ENCODE assay signal across 8 mouse cellular contexts in the genomic region with DNA sequence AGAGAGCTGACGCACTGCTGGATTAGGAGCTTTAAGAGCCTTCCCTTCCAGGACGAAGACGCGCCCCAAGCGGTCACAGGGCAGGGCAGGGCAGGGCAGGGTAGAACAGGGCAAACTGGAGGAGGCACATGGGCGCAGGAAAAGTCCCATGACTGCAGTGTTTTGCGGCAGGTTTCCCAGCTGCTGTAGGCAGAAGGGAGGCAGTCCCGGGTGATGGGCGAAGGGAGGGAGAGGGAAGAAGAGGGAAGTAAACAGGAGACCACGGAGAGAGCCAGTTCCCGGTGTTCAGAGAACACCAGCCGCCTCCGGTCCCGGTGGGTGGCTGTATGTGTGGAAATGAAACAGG. TPM values are rescaled to one million over a fixed set of nuclear protein-coding genes. Genes with fewer than 3 reads are reported as not detected.
DNase-seq lines count a peak whose midpoint lies in the region; ATAC-seq and TF ChIP-seq lines count a peak whose summit lies in the region.

No protein-coding gene starts in this region.

- no peaks in the 10 kb centered on the region for H3K36me3 ChIP-seq in forebrain, postnatal 0 days (ENCODE audit: insufficient read depth)
- no peaks in the 10 kb centered on the region for H3K36me3 ChIP-seq in neural tube, embryonic 13.5 days

- 3% methylated on average over 14 of the region's 14 CpGs for WGBS in forebrain, postnatal 0 days
- whole genome bisulfite sequencing in lung, adult 2 months: under 1% methylated on average over 14 of the region's 14 CpGs
- WGBS in neural tube, embryonic 13.5 days: 2% methylated on average over 14 of the region's 14 CpGs

- 0 out of 2 replicates have a peak, but pooled peaks have one; percentile 30 for TF ChIP-seq CTCF in forebrain, postnatal 0 days (IDR thresholded peaks at IDR 0.05; ENCODE audit: low read depth)
- TF ChIP-seq CTCF in layer of hippocampus, adult 2 months (conservative IDR thresholded peaks at IDR 0.05): peak; percentile 42
- TF ChIP-seq CTCF in lung, adult 2 months (IDR thresholded peaks at IDR 0.05; ENCODE audit: insufficient read depth, low read length): peak; percentile 26; the same call in 1 of the 2 replicates

- H3K27me3 ChIP-seq in forebrain, postnatal 0 days (ENCODE audit: insufficient read depth, low read length): peaks cover 19% of the 10 kb centered on the region; the same call in 1 of the 2 replicates
- peaks cover 69% of the 10 kb centered on the region for H3K27me3 ChIP-seq in neural tube, embryonic 13.5 days

- H3K4me1 ChIP-seq in forebrain, postnatal 0 days (ENCODE audit: insufficient read depth): peaks cover 10% of the 10 kb centered on the region
- peaks cover 22% of the 10 kb centered on the region for H3K4me1 ChIP-seq in lung, adult 2 months (ENCODE audit: control insufficient read depth, insufficient read depth, low read length)
- peaks cover 37% of the 10 kb centered on the region for H3K4me1 ChIP-seq in neural tube, embryonic 13.5 days (replicated peaks)

- peak overlapping the region; percentile 43 for H3K4me3 ChIP-seq in forebrain, postnatal 0 days (ENCODE audit: low read depth, low read length)
- H3K4me3 ChIP-seq in layer of hippocampus, adult 2 months: peak overlapping the region; percentile 68
- H3K4me3 ChIP-seq in lung, adult 2 months (replicated peaks; ENCODE audit: extremely low read depth, low read depth, low read length): peak overlapping the region; percentile 52
- peak overlapping the region; percentile 41 for H3K4me3 ChIP-seq in neural tube, embryonic 13.5 days

- peak; percentile 88; the same call in 1 of the 2 replicates for TF ChIP-seq POLR2A in lung, adult 2 months (IDR thresholded peaks at IDR 0.05; ENCODE audit: borderline replicate concordance, extremely low read depth, low read depth, low read length)

- no peaks in the 10 kb centered on the region for H3K9me3 ChIP-seq in forebrain, postnatal 0 days (ENCODE audit: low read length)
- no peaks in the 10 kb centered on the region for H3K9me3 ChIP-seq in neural tube, embryonic 13.5 days

- peak; percentile 32; the same call in 1 of the 2 replicates for ATAC-seq in cerebellum, adult (ENCODE audit: insufficient number of reproducible peaks, low FRiP score, low TSS enrichment)
- ATAC-seq in forebrain, postnatal 0 days: peak; percentile 10; the same call in 1 of the 2 replicates
- ATAC-seq in neural tube, embryonic 13.5 days (ENCODE audit: low read depth): peak; percentile 21

- H3K27ac ChIP-seq in forebrain, postnatal 0 days (ENCODE audit: low read depth, low read length): 0 out of 2 replicates have a peak overlapping the region, but pooled peaks have one; percentile 9
- H3K27ac ChIP-seq in layer of hippocampus, adult 2 months: peak overlapping the region; percentile 99
- no peak overlapping the region for H3K27ac ChIP-seq in neural tube, embryonic 13.5 days (replicated peaks)

- peak; percentile 93 for DNase-seq in ES-CJ7 (ENCODE audit: low read depth, low spot score)
- peak; percentile 43 for DNase-seq in forebrain, postnatal 0 days
- DNase-seq in heart, postnatal 25 days (ENCODE audit: low spot score): peak; percentile 85
- DNase-seq in layer of hippocampus, adult 2 months (ENCODE audit: low spot score in 2 of 2): peak; percentile 72 to 86
- DNase-seq in lung, adult 2 months: peak; percentile 86
- DNase-seq in thymus, postnatal 4 days: peak; percentile 21

- peak overlapping the region; percentile 78 for H3K4me2 ChIP-seq in forebrain, postnatal 0 days (ENCODE audit: low read depth)
- H3K4me2 ChIP-seq in neural tube, embryonic 13.5 days: peak overlapping the region; percentile 72

- H3K9ac ChIP-seq in forebrain, postnatal 0 days: peak overlapping the region; percentile 37; the same call in 1 of the 2 replicates
- no peak overlapping the region for H3K9ac ChIP-seq in neural tube, embryonic 13.5 days

- intact Hi-C loops in heart, postnatal 25 days (cut with DNase I): loop anchor here (2.0 to 5.0 kb wide), 4 partner anchors 47 to 217 kb away; no protein-coding TSS in a partner anchor

RNA-seq across cellular contexts. Expression of gene Klf9, which starts 7.0 kb away (rescaled TPM):
- 22.5 and 25.9 TPM in 2 replicates for total RNA-seq in forebrain, postnatal 0 days (2014; rRNA removed)
- 10.2 and 11.4 TPM in 2 replicates for polyA plus RNA-seq in forebrain, postnatal 0 days (2015; fragmentation: Nextera tagmentation; extraction: Ambion mirVana)
- total RNA-seq in heart, postnatal 25 days (2021): 100 to 1,000 TPM; 101 to 130 TPM
- 100 to 1,000 TPM; 176 to 178 TPM for total RNA-seq in layer of hippocampus, adult 2 months (2021)
- polyA plus RNA-seq in lung, adult 2 months (2012; rRNA removed): 46.9 and 97.8 TPM in 2 replicates
- 1.5 and 2.1 TPM in 2 replicates for polyA plus RNA-seq in neural tube, embryonic 13.5 days (2015; fragmentation: Nextera tagmentation; extraction: Ambion mirVana)

Comparison
In these comparisons a context has a peak if more than half of its experiments do, and no peak if none do; other contexts are left out.
1. DNase-seq: peak in every context shown above with its lines; median percentile 93 in ES-CJ7; 86 in lung, adult 2 months; 85 in heart, postnatal 25 days; 79 in layer of hippocampus, adult 2 months; 43 in forebrain, postnatal 0 days; 21 in thymus, postnatal 4 days.